Comparison of ENCODE assay signal across 29 mouse cellular contexts in genomic region chrX:135361943-135362342, GRCm38 (mm10). TPM values are rescaled to one million over a fixed set of nuclear protein-coding genes. Genes with fewer than 3 reads are reported as not detected.
"Had no signal": no experiment of that assay in that cellular context is flagged by ENCODE, and none has a peak within 500 bp of the region (broad histone marks: within the 10 kb centered on the region; RNA-seq: fewer than 3 reads in every experiment).

No protein-coding gene starts in this region.

RNA-seq across cellular contexts. Expression of gene Gm5128, which starts 11.1 kb away (rescaled TPM):
- total RNA-seq: forebrain, postnatal 0 days; gastrocnemius, adult 18-20 months; gastrocnemius, adult 2 months; gastrocnemius, adult 8-10 months; gastrocnemius, postnatal 10 days; gastrocnemius, postnatal 14 days; gastrocnemius, postnatal 25 days; gastrocnemius, postnatal 36 days; gastrocnemius, postnatal 4 days; heart, adult 18-20 months; heart, adult 2 months; heart, adult 8-10 months had no signal
- polyA plus RNA-seq: cortical plate, adult 2 months; embryonic facial prominence, embryonic 10.5 days; embryonic facial prominence, embryonic 11.5 days; embryonic facial prominence, embryonic 12.5 days; embryonic facial prominence, embryonic 13.5 days; embryonic facial prominence, embryonic 14.5 days; embryonic facial prominence, embryonic 15.5 days; erythroblast, embryonic 14.5 days; forebrain, embryonic 10.5 days; forebrain, embryonic 11.5 days; forebrain, embryonic 12.5 days; forebrain, embryonic 13.5 days; forebrain, embryonic 15.5 days; forebrain, embryonic 16.5 days; forebrain, postnatal 0 days; gonadal fat pad, adult 2 months; heart, adult 2 months had no signal

RNA-seq across cellular contexts. Expression of gene Pramel3, which starts 59.8 kb away (rescaled TPM):
- total RNA-seq: forebrain, postnatal 0 days; gastrocnemius, adult 18-20 months; gastrocnemius, adult 2 months; gastrocnemius, adult 8-10 months; gastrocnemius, postnatal 10 days; gastrocnemius, postnatal 14 days; gastrocnemius, postnatal 25 days; gastrocnemius, postnatal 36 days; gastrocnemius, postnatal 4 days; heart, adult 18-20 months; heart, adult 2 months; heart, adult 8-10 months had no signal
- polyA plus RNA-seq: cortical plate, adult 2 months; embryonic facial prominence, embryonic 10.5 days; embryonic facial prominence, embryonic 11.5 days; embryonic facial prominence, embryonic 12.5 days; embryonic facial prominence, embryonic 13.5 days; embryonic facial prominence, embryonic 14.5 days; erythroblast, embryonic 14.5 days; forebrain, embryonic 10.5 days; forebrain, embryonic 11.5 days; forebrain, embryonic 12.5 days; forebrain, embryonic 13.5 days; forebrain, embryonic 14.5 days; forebrain, embryonic 15.5 days; forebrain, embryonic 16.5 days; forebrain, postnatal 0 days; frontal cortex, adult 2 months; gonadal fat pad, adult 2 months; heart, adult 2 months had no signal
